Mouse (Mus musculus) intestine, embryonic 15.5 days (tissue): ENCODE data around the gene Mrm1. TPM values are rescaled to one million over a fixed set of nuclear protein-coding genes. Genes with fewer than 3 reads are reported as not detected.
"Not testable (repeated sequence)": the region's sequence is repeated elsewhere in the genome, so short reads cannot be mapped to it uniquely, and the experiment has no call there.

Source experiments
- ATAC-seq: fragments of 200-750 bp; cut with Nextera tagmentation; 2 replicates; pipeline ENCODE4 v1.8.0; 2017; ENCODE audit warnings: moderate TSS enrichment, moderate library complexity
- H3K27ac ChIP-seq: fragments of 300-500 bp; sonication (generic); 2 replicates; pipeline ENCODE4 v1.5.1; 2015; ENCODE audit warnings: mild to moderate bottlenecking, inconsistent platforms
- H3K27me3 ChIP-seq: fragments of 300-500 bp; sonication (generic); replicated peaks from 2 replicates; pipeline ENCODE4 v1.6.1; 2015; ENCODE audit warnings: inconsistent platforms
- H3K36me3 ChIP-seq: fragments of 300-500 bp; sonication (generic); 2 replicates; pipeline ENCODE4 v1.6.1; 2015; ENCODE audit warnings: inconsistent platforms
- H3K4me1 ChIP-seq: fragments of 300-500 bp; sonication (generic); replicated peaks from 2 replicates; pipeline ENCODE4 v1.6.1; 2015; ENCODE audit warnings: inconsistent platforms
- H3K4me2 ChIP-seq: fragments of 300-500 bp; sonication (generic); replicated peaks from 2 replicates; pipeline ENCODE4 v1.6.1; 2015; ENCODE audit warnings: mild to moderate bottlenecking, inconsistent platforms
- H3K4me3 ChIP-seq: fragments of 300-500 bp; sonication (generic); replicated peaks from 2 replicates; pipeline ENCODE4 v1.5.1; 2015; ENCODE audit warnings: inconsistent platforms
- H3K9ac ChIP-seq: fragments of 300-500 bp; sonication (generic); 2 replicates; pipeline ENCODE4 v1.6.1; 2015; ENCODE audit warnings: inconsistent platforms
- H3K9me3 ChIP-seq: fragments of 300-500 bp; sonication (generic); 2 replicates; pipeline ENCODE4 v1.6.1; 2016; ENCODE audit warnings: inconsistent platforms
- WGBS: fragments of 180-500 bp; shearing (Covaris S2); methylation state at CpG from one replicate; pipeline ENCODE4 v1.1.7; 2015; 5-methylcytosine and 5-hydroxymethylcytosine counted together
- polyA plus RNA-seq: library from polyadenylated mRNA; unstranded; fragments of >200 nt; fragmentation: Nextera tagmentation; extraction: Ambion mirVana; gene quantifications from 2 replicates; pipeline ENCODE4 v1.2.1, GENCODE M21; 2015

The Mrm1 gene
- 16.0 and 16.3 TPM in 2 replicates for polyA plus RNA-seq

- peak within 1 kb of the TSS; percentile 98 for H3K4me2 ChIP-seq
- peak within 1 kb of the TSS; percentile 96 for H3K27ac ChIP-seq
- no peaks in the 10 kb centered on the region for H3K27me3 ChIP-seq
- peak within 1 kb of the TSS; percentile 79 for H3K9ac ChIP-seq
- no peaks in the 10 kb centered on the region for H3K36me3 ChIP-seq
- peak; percentile 86 for ATAC-seq
- peaks cover 11% of the 10 kb centered on the region for H3K4me1 ChIP-seq
- no peaks in the 10 kb centered on the region for H3K9me3 ChIP-seq
- under 1% methylated on average over 55 of the region's 55 CpGs for WGBS
- H3K4me3 ChIP-seq = peak within 1 kb of the TSS; percentile 82
Measured at GRCm38 (mm10) chr11:84818961-84819692, at the start of gene Mrm1. Gene Mrm1 (minus strand): TSS chr11:84819515.

DNA sequence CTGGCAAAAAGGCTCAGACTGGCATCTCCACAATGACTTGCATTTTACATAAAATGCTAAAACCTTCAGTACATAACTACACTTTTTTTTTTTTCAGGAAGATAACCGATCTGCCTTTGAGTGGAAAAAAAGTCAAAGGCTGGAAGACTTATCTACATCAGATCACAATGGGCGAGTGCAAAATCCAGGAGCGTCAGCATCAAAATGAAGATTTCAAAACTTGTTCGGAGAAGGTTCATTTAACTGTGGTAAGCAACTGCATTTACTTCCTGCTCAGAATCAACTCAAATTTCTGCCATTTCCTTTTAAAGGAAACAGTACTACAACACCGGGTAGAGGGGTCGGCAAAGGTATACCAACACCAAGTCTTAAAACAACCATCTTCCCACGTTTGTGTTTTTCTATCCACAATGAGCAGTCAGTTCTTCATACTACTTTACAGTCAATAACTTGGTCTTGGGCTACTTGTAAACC is 49.5 kb upstream of the Mrm1 start:
- Histone ChIP-seq H3K4me1 (peaks cover 5% of the 10 kb centered on the region; the same call in 1 of the 2 replicates), H3K9me3 (no peaks in the 10 kb centered on the region), H3K9ac (peak overlapping the region; percentile 92), H3K4me3 (peak overlapping the region; percentile 86), H3K4me2 (peak overlapping the region; percentile 75), H3K27ac (peak overlapping the region; percentile 98), H3K27me3 (no peaks in the 10 kb centered on the region), H3K36me3 (no peaks in the 10 kb centered on the region)
- ATAC-seq = no peak
- WGBS = 11% methylated on average over 7 of the region's 7 CpGs

GRCm38 (mm10) chr11:84867586-84867985 is 48.3 kb upstream of the Mrm1 start:
- Histone ChIP-seq H3K27ac (no peak overlapping the region), H3K4me1 (peaks cover 5% of the 10 kb centered on the region; the same call in 1 of the 2 replicates), H3K4me3 (no peak overlapping the region), H3K27me3 (no peaks in the 10 kb centered on the region), H3K9me3 (no peaks in the 10 kb centered on the region), H3K9ac (no peak overlapping the region), H3K36me3 (no peaks in the 10 kb centered on the region), H3K4me2 (peak overlapping the region; percentile 28; the same call in 1 of the 2 replicates)
- ATAC-seq = no peak
- WGBS = 78% methylated on average over 2 of the region's 2 CpGs

- Histone ChIP-seq H3K9me3 (no peaks in the 10 kb centered on the region), H3K9ac (no peak overlapping the region), H3K36me3 (no peaks in the 10 kb centered on the region), H3K27ac (no peak overlapping the region), H3K27me3 (no peaks in the 10 kb centered on the region), H3K4me1 (peaks cover 5% of the 10 kb centered on the region; the same call in 1 of the 2 replicates), H3K4me2 (no peak overlapping the region), H3K4me3 (no peak overlapping the region)
- 63% methylated on average over 2 of the region's 2 CpGs for WGBS
- no peak for ATAC-seq
Measured at GRCm38 (mm10) chr11:84865268-84865667, 46.0 kb upstream of the Mrm1 start.

GRCm38 (mm10) chr11:84855285-84855684 is 36.0 kb upstream of the Mrm1 start:
- peaks cover 3% of the 10 kb centered on the region; the same call in 1 of the 2 replicates for H3K36me3 ChIP-seq
- no peak for ATAC-seq
- H3K4me3 ChIP-seq = no peak overlapping the region
- H3K9me3 ChIP-seq = no peaks in the 10 kb centered on the region
- no peak overlapping the region for H3K27ac ChIP-seq
- no peak overlapping the region for H3K9ac ChIP-seq
- H3K4me2 ChIP-seq = no peak overlapping the region
- no peaks in the 10 kb centered on the region for H3K27me3 ChIP-seq
- WGBS = 96% methylated on average over 6 of the region's 6 CpGs
- no peaks in the 10 kb centered on the region for H3K4me1 ChIP-seq

DNA sequence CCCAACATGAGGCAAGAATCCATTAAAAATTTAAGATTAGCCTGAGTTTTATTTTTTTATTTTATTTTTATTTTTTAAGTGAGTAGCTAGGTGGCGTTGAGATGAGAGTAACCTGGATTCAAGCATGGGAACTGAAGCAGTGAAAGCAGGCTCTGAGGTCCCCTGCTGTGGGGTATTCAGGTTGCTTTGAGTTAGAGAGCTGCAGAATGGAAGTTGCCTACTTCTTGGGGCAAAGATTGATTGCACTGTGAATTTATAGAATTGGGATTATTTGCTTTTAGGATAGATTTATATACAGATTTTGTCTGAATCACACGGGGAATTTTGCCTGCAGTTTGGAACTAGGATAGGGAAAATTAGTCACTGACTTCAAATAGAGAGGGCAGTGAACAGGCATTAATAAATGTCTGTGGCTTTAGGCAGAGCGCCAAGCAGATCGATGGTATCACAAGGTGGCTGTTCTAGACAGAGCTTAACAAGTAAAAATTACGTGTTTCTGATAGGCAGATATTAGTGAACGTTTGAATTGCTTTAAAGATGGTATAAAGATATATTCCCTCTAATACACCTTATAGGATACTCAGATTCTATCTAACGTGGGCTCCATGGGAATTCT is 28.3 kb upstream of the Mrm1 start:
- no peaks in the 10 kb centered on the region for H3K27me3 ChIP-seq
- no peak overlapping the region for H3K9ac ChIP-seq
- no peaks in the 10 kb centered on the region for H3K9me3 ChIP-seq
- peaks cover 6% of the 10 kb centered on the region; the same call in 1 of the 2 replicates for H3K36me3 ChIP-seq
- no peak overlapping the region for H3K4me3 ChIP-seq
- 84% methylated on average over 7 of the region's 7 CpGs for WGBS
- ATAC-seq = no peak
- no peak overlapping the region for H3K4me2 ChIP-seq
- no peaks in the 10 kb centered on the region for H3K4me1 ChIP-seq
- H3K27ac ChIP-seq = no peak overlapping the region

GRCm38 (mm10) chr11:84846741-84847474 is 27.6 kb upstream of the Mrm1 start:
- Histone ChIP-seq H3K27me3 (no peaks in the 10 kb centered on the region), H3K27ac (no peak overlapping the region), H3K4me1 (no peaks in the 10 kb centered on the region), H3K9ac (no peak overlapping the region), H3K9me3 (no peaks in the 10 kb centered on the region), H3K36me3 (peaks cover 6% of the 10 kb centered on the region; the same call in 1 of the 2 replicates), H3K4me3 (no peak overlapping the region), H3K4me2 (no peak overlapping the region)
- WGBS = 94% methylated on average over 15 of the region's 15 CpGs
- no peak for ATAC-seq

DNA sequence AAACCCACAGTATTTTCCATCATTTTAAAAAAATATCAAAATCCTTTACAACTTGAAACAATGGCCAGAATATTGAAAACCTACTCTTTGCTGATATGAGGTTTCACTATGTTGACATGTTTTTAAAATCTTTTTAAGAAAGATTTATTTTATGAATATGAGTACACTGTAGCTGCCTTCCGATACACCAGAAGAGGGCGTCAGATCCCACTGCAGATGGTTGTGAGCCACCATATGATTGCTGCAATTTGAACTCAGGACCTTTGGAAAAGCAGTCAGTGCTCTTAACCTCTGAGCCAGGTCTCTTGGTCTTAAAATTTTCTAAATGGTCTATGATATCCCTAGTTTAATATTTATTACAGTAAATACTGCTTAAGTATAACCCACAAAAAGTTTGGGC is 20.0 kb upstream of the Mrm1 start:
- no peaks in the 10 kb centered on the region for H3K9me3 ChIP-seq

DNA sequence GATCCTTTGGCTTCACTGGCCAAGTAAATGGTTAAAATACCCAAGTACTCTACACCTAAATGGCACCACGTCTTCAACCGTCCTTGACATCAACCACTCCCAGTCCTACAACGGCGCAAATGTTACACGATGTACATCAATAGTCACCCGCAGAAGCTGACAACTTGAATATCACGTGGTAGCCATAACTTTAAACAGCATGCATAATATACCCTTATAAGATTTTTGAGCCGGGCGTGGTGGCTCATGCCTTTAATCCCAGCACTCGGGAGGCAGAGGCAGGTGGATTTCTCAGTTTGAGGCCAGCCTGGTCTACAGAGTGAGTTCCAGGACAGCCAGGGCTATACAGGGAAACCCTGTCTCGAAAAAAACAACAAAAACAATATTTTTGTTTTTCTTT is 10.2 kb upstream of the Mrm1 start:
- ATAC-seq = peak; percentile 7; the same call in 1 of the 2 replicates

More for the DNA sequence above, 20.0 kb upstream of the Mrm1 start:
- ATAC-seq = no peak
- no peaks in the 10 kb centered on the region for H3K27me3 ChIP-seq
- 94% methylated on average over 2 of the region's 2 CpGs for WGBS
- no peaks in the 10 kb centered on the region for H3K4me1 ChIP-seq
- H3K27ac ChIP-seq = no peak overlapping the region
- no peak overlapping the region for H3K4me3 ChIP-seq
- no peak overlapping the region for H3K4me2 ChIP-seq
- H3K9ac ChIP-seq = no peak overlapping the region
- H3K36me3 ChIP-seq = peaks cover 7% of the 10 kb centered on the region

GRCm38 (mm10) chr11:84828516-84829399 is 9.4 kb upstream of the Mrm1 start, which contains the start of gene Dhrs11:
Gene Dhrs11 (minus strand): TSS chr11:84828994.
- Histone ChIP-seq H3K9me3 (no peaks in the 10 kb centered on the region), H3K4me1 (peaks cover 20% of the 10 kb centered on the region), H3K27ac (peak within 1 kb of the TSS; percentile 86), H3K27me3 (no peaks in the 10 kb centered on the region), H3K4me2 (peak within 1 kb of the TSS; percentile 89), H3K36me3 (peaks cover 10% of the 10 kb centered on the region; the same call in 1 of the 2 replicates), H3K4me3 (peak within 1 kb of the TSS; percentile 88), H3K9ac (peak within 1 kb of the TSS; percentile 83)
- peak; percentile 93 for ATAC-seq
- WGBS = under 1% methylated on average over 62 of the region's 62 CpGs

More for the DNA sequence above, 10.2 kb upstream of the Mrm1 start:
- WGBS = 62% methylated on average over 11 of the region's 11 CpGs
- not testable (repeated sequence) for H3K27me3 ChIP-seq, H3K9me3 ChIP-seq
- Histone ChIP-seq H3K36me3 (peaks cover 10% of the 10 kb centered on the region), H3K4me1 (peaks cover 20% of the 10 kb centered on the region), H3K27ac (peak overlapping the region; percentile 86), H3K9ac (peak overlapping the region; percentile 83; the same call in 1 of the 2 replicates), H3K4me3 (peak overlapping the region; percentile 88), H3K4me2 (peak overlapping the region; percentile 89)

- 45% methylated on average over 3 of the region's 3 CpGs for WGBS
Measured at GRCm38 (mm10) chr11:84827901-84828503, 8.7 kb upstream of the Mrm1 start.

More at GRCm38 (mm10) chr11:84827901-84828503, 8.7 kb upstream of the Mrm1 start:
- no peaks in the 10 kb centered on the region for H3K9me3 ChIP-seq
- ATAC-seq = no peak
- peak overlapping the region; percentile 88 for H3K4me3 ChIP-seq
- H3K9ac ChIP-seq = peak overlapping the region; percentile 83
- peaks cover 25% of the 10 kb centered on the region for H3K4me1 ChIP-seq
- H3K36me3 ChIP-seq = peaks cover 10% of the 10 kb centered on the region; the same call in 1 of the 2 replicates
- H3K27me3 ChIP-seq = no peaks in the 10 kb centered on the region
- H3K4me2 ChIP-seq = peak overlapping the region; percentile 89
- peak overlapping the region; percentile 86 for H3K27ac ChIP-seq
